Mouse (Mus musculus) ES-E14 (cell line): ENCODE data around the gene Jade2. TPM values are rescaled to one million over a fixed set of nuclear protein-coding genes. Genes with fewer than 3 reads are reported as not detected.

ENCODE experiments used
- DNase-seq: peaks from one replicate; pipeline ENCODE4 v3.0.0-alpha.2; 2013; ENCODE audit warnings: low read depth, low spot score
- H3K27ac ChIP-seq: 2 replicates; pipeline ENCODE4 v1.5.1; 2012; ENCODE audit warnings: low read depth, mild to moderate bottlenecking, low read length, moderate library complexity, mixed read lengths; ENCODE audit not compliant: poor library complexity, insufficient read depth, severe bottlenecking
- H3K36me3 ChIP-seq: 2 replicates; pipeline ENCODE4 v1.6.1; 2012; ENCODE audit warnings: mild to moderate bottlenecking, low read length, moderate library complexity, mixed read lengths; ENCODE audit not compliant: control insufficient read depth, poor library complexity, insufficient read depth, severe bottlenecking
- H3K4me1 ChIP-seq, 2 experiments: fragments of 150-350 bp in 1 of 2; sonication (generic) in 1 of 2; 2 replicates each; pipeline ENCODE4 v1.6.1; 2012; ENCODE audit warnings: low read length in 2 of 2, mild to moderate bottlenecking in 1 of 2, mixed read lengths in 1 of 2; ENCODE audit not compliant: control insufficient read depth in 2 of 2, insufficient read depth in 2 of 2, poor library complexity in 1 of 2
- H3K4me3 ChIP-seq, 2 experiments: fragments of 150-350 bp in 1 of 2; sonication (generic) in 1 of 2; 2 replicates each; pipeline ENCODE4 v1.5.1; 2012; ENCODE audit warnings: low read length in 2 of 2, low read depth in 1 of 2, mild to moderate bottlenecking in 1 of 2, mixed read lengths in 1 of 2; ENCODE audit not compliant: insufficient read depth in 1 of 2, poor library complexity in 1 of 2, severe bottlenecking in 1 of 2
- H3K9ac ChIP-seq: 2 replicates; pipeline ENCODE4 v1.6.1; 2012; ENCODE audit warnings: low read depth, mild to moderate bottlenecking, low read length, mixed read lengths; ENCODE audit not compliant: poor library complexity, insufficient read depth, severe bottlenecking
- H3K9me3 ChIP-seq: fragments of 150-350 bp; sonication (generic); 2 replicates; pipeline ENCODE4 v1.6.1; 2012; ENCODE audit warnings: low read depth, mild to moderate bottlenecking, low read length; ENCODE audit not compliant: control insufficient read depth, insufficient read depth
- CHD2 ChIP-seq: IDR thresholded peaks from 2 replicates; pipeline ENCODE4 v1.6.1; 2014; ENCODE audit warnings: mild to moderate bottlenecking, low read depth, low read length, inconsistent platforms
- HCFC1 ChIP-seq: IDR thresholded peaks from 2 replicates; pipeline ENCODE4 v1.6.1; 2012; ENCODE audit warnings: low read length, inconsistent platforms, borderline replicate concordance; ENCODE audit not compliant: insufficient read depth
- MAFK ChIP-seq: IDR thresholded peaks from 2 replicates; pipeline ENCODE4 v1.6.1; 2014; ENCODE audit warnings: mild to moderate bottlenecking, low read depth, low read length, inconsistent platforms; ENCODE audit not compliant: insufficient read depth
- ZC3H11A ChIP-seq: IDR thresholded peaks from 2 replicates; pipeline ENCODE4 v1.6.1; 2012; ENCODE audit warnings: low read depth, mild to moderate bottlenecking, inconsistent platforms, low read length, borderline replicate concordance
- ZNF384 ChIP-seq: IDR thresholded peaks from 2 replicates; pipeline ENCODE4 v1.6.1; 2012; ENCODE audit warnings: low read depth, low read length, inconsistent platforms
- in situ Hi-C, 2 experiments: fragments of 600-800 bp; cut with MboI; formaldehyde crosslinking; loops; one replicate each; pipeline ENCODE4 v1.15.1; 2025; ENCODE audit warnings: low sequenced_read_pairs in 2 of 2, inconsistent platforms in 1 of 2; ENCODE audit not compliant: unreplicated experiment in 2 of 2
- total RNA-seq: library from RNA; depleted of rRNA; stranded (reverse); fragments of 300-350 nt; gene quantifications from 2 replicates; pipeline ENCODE4 v1.2.3, GENCODE M21; 2012

The Jade2 gene
- total RNA-seq, 1 experiment, result 11.8 TPM

DNA sequence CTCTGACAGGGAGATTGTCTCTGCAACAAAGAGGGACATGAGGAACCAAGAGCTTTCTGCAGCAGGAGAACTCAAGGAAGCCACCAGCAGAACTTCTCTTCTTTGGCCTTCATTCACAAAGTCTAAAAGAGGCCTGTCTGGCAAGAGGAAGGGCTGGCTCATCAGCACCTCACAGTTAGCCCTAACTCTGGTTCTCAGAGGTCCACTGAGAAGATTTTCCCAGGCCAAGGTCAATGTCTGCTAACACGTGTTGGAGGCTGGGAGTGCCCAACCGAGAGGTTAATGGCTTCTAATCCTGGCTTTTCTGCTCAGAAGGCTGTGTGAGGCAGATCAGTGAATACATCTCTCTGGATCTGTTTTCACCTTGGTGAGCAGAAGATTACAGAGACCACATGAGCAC, 2.1 kb upstream of the Jade2 start:
- H3K36me3 ChIP-seq, result no peaks in the 10 kb centered on the region
- in situ Hi-C loops, result no loop called here
- no peaks in the 10 kb centered on the region for H3K9me3 ChIP-seq
- TF ChIP-seq HCFC1 (no peak), CHD2 (no peak), ZC3H11A (no peak)
- DNase-seq, result no peak
- no peak overlapping the region for H3K4me3 ChIP-seq
- no peak overlapping the region for H3K9ac ChIP-seq
- H3K4me1 ChIP-seq, result peaks cover 0 to 11% of the 10 kb centered on the region in 2 experiments; a peak in 2 of 4 replicates
- H3K27ac ChIP-seq, result no peak overlapping the region

DNA sequence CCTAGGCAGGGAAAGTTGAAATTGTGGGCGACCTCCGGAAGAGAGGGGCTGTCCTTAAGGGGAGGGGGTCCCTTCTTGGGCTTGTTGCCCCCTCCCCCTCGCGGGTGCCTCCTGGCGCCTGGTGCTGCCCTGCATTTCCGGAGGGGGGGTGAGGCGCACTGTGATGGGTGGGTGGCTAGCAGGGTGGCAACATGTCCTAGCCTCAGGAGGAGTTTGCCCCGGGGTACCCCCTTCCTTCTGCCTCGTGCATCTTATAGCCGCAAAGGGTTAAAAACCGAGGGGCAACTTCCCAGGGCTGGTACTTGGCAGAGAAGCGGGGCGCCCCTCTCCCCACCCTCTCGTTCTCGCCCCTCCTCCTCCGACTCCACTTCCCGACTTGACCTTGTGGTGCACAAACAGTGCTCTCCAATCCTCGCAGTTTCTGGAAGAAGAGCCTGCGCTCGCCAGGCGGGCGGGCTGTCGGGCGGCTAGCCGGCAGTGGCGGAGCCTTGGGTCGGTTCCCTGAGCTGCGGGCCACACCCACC, 1.1 kb upstream of the Jade2 start:
- in situ Hi-C loops, result no loop called here

DNA sequence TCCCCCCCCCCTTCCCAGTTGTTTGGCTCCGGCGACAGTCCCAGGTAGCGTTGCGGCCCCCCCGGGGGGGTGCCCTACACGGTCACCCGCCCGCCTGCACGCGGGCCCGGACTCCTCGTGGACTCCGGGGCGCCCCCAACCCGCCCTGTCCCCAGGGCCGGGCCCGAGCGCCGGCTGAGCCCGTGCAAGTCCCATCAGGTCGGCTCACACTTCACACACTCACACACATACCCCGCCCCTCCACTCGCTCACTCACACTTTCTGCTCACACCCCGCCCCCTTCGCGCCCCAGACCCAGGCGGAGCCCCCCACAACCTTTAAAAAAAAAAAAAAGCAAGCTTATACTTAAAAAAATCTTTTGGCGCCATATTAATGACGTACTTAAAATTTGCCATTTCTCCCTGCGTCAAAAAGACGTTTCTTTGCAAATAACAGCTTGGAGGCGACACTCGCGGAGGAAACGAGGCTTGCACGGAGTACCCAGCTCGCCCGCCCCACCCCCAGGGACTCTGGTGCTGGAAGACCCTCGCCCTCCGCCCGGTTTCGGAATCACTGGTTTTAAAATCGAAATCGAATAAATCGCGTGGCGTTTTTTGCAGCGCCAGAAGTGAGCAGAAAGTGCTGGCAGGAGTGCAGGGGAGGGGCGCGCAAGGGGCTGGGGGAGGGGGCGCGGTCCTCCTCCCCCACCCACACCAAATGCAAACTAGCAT, 520 bp upstream of the Jade2 start:
- peak overlapping the region; percentile 94 for H3K27ac ChIP-seq
- peak overlapping the region; percentile 82 for H3K9ac ChIP-seq
- H3K36me3 ChIP-seq, result no peaks in the 10 kb centered on the region
- H3K9me3 ChIP-seq, result no peaks in the 10 kb centered on the region
- peaks cover 1 to 16% of the 10 kb centered on the region in 2 experiments; a peak in 2 of 4 replicates for H3K4me1 ChIP-seq
- TF ChIP-seq ZNF384, result peak; percentile 48; the same call in 1 of the 2 replicates
- TF ChIP-seq CHD2, result no peak
- peak overlapping the region; percentile 75 to 90 for H3K4me3 ChIP-seq
- DNase-seq, result no peak
- in situ Hi-C loops, result no loop called here

More for the DNA sequence above, 1.1 kb upstream of the Jade2 start:
- DNase-seq, result peak; percentile 61
- Histone ChIP-seq H3K27ac (peak overlapping the region; percentile 94), H3K36me3 (no peaks in the 10 kb centered on the region), H3K4me3 (peak overlapping the region; percentile 75 to 90), H3K9ac (peak overlapping the region; percentile 30), H3K4me1 (peaks cover 1 to 16% of the 10 kb centered on the region in 2 experiments; a peak in 2 of 4 replicates), H3K9me3 (no peaks in the 10 kb centered on the region)
- TF ChIP-seq CHD2 (no peak), ZNF384 (no peak), HCFC1 (peak; percentile 35; the same call in 1 of the 2 replicates), ZC3H11A (no peak)

DNA sequence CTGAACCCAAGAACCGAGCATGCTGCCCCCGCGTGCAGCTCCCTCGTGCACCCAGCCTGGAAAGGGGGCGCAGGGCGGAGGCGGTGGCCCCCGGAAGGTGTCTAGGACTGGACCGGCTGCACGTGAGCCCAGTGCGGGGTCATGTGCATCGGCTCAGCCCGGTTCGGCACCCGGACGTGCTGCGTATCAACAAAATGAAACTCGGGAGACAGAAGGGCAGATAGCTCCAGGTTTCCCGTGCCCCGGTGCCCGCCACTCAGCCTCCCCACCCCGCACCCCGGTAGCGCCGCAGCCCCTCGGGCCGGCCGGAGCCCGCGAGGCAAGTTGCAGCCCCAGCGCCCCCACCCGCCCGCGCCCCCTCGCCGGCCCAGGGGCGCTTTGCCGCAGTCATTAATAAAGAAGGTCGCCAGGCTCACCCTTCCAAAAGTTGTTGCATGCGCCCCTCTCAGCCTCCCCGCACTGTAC, 805 bp downstream of the Jade2 start:
- Histone ChIP-seq H3K36me3 (no peaks in the 10 kb centered on the region), H3K9me3 (no peaks in the 10 kb centered on the region), H3K27ac (peak overlapping the region; percentile 94), H3K4me3 (peak overlapping the region; percentile 75 to 90), H3K4me1 (peaks cover 1 to 13% of the 10 kb centered on the region in 2 experiments; a peak in 2 of 4 replicates), H3K9ac (peak overlapping the region; percentile 83)
- TF ChIP-seq HCFC1 (no peak), CHD2 (no peak), MAFK (no peak), ZC3H11A (no peak), ZNF384 (no peak)
- no peak for DNase-seq
- in situ Hi-C loops, result no loop called here
